Mouse (Mus musculus) hindbrain, postnatal 0 days (tissue): ENCODE measurements at regions not wholly inside any gene's neighbourhood (a gene's known extent, or its start where the extent isn't known, plus 50 kb on each side); places are given as distances from the start of the nearest gene placed in this dataset.

Experiments
- ATAC-seq: fragments of 200-750 bp; cut with Nextera tagmentation; 2 replicates; pipeline ENCODE4 v1.8.0; 2017; ENCODE audit warnings: mild to moderate bottlenecking, moderate TSS enrichment, moderate library complexity
- DNase-seq: peaks from one replicate; pipeline ENCODE4 v3.0.0-alpha.2; 2015; ENCODE audit warnings: low spot score
- H3K27ac ChIP-seq: fragments of 300-500 bp; sonication (generic); 2 replicates; pipeline ENCODE4 v1.5.1; 2014; ENCODE audit warnings: mild to moderate bottlenecking
- H3K27me3 ChIP-seq: fragments of 300-500 bp; sonication (generic); 2 replicates; pipeline ENCODE4 v1.6.1; 2014; ENCODE audit warnings: low read length, mixed read lengths; ENCODE audit not compliant: insufficient read depth
- H3K36me3 ChIP-seq: fragments of 300-500 bp; sonication (generic); 2 replicates; pipeline ENCODE4 v1.6.1; 2014; ENCODE audit warnings: low read length, mixed read lengths; ENCODE audit not compliant: insufficient read depth
- H3K4me1 ChIP-seq: fragments of 300-500 bp; sonication (generic); 2 replicates; pipeline ENCODE4 v1.6.1; 2014; ENCODE audit warnings: antibody characterized with exemption, low read length, mixed read lengths; ENCODE audit not compliant: insufficient read depth
- H3K4me2 ChIP-seq: fragments of 300-500 bp; sonication (generic); 2 replicates; pipeline ENCODE4 v1.6.1; 2014; ENCODE audit warnings: low read depth, mild to moderate bottlenecking, low read length, moderate library complexity, mixed read lengths
- H3K4me3 ChIP-seq: fragments of 300-500 bp; sonication (generic); 2 replicates; pipeline ENCODE4 v1.5.1; 2014; ENCODE audit warnings: low read length
- H3K9ac ChIP-seq: fragments of 300-500 bp; sonication (generic); replicated peaks from 2 replicates; pipeline ENCODE4 v1.6.1; 2014; ENCODE audit warnings: mild to moderate bottlenecking, low read length, moderate library complexity, mixed read lengths
- H3K9me3 ChIP-seq: fragments of 300-500 bp; sonication (generic); 2 replicates; pipeline ENCODE4 v1.6.1; 2016; ENCODE audit warnings: low read length, mixed read lengths
- CTCF ChIP-seq: IDR thresholded peaks from 2 replicates; pipeline ENCODE4 v1.5.1; 2016; ENCODE audit warnings: antibody characterized with exemption, control low read depth, low read depth
- WGBS: fragments of 180-500 bp; shearing (Covaris S2); extraction: QIAGEN DNeasy Blood & Tissue Kit; methylation state at CpG from one replicate; pipeline ENCODE4 v1.1.7; 2014; 5-methylcytosine and 5-hydroxymethylcytosine counted together

DNA sequence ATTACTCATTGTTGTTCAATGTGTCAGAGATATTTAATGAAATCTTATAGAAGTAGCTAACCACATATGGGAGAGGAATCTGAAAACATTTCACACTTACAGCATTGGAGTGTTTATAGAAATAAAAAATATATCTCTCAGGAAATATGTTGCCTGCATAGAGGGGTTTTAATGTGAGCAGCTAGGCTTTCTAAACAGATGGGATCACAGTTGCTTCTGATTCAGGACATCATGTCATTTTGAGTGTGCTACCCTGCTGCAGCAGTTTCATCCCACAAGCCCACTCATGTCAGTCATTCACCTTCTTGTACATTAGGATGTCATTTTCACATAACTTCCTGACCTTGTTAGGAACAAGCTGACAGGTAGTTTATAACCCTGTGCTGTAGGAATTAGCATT lies 1973.4 kb downstream of the Olfm4 start:
- Histone ChIP-seq H3K36me3 (no peaks in the 10 kb centered on the region), H3K4me1 (no peaks in the 10 kb centered on the region), H3K27me3 (no peaks in the 10 kb centered on the region), H3K4me2 (no peak overlapping the region), H3K9ac (no peak overlapping the region), H3K9me3 (no peaks in the 10 kb centered on the region), H3K27ac (no peak overlapping the region), H3K4me3 (no peak overlapping the region)
- TF ChIP-seq CTCF = no peak
- ATAC-seq (no peak), DNase-seq (no peak)

DNA sequence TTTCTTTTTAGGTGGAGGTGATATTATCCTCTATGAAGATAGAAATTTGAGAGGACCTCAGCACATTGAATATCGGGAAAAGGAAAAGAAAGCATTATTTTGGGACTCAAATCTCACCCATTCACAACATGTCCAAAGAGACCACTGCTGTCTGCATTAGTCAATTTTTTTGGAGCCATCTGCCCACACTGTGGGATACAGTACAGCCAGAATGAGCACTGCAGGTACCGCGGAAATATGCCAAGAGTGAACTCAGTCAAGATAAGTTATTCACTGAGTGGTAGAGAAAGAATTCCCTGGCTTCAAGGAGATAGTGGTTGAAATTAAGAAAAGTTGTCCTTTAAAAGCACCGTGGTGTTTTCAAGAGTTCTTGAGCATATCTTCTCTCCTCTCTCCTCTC lies 2003.9 kb downstream of the Olfm4 start:
- TF ChIP-seq CTCF = no peak
- Histone ChIP-seq H3K4me2 (no peak overlapping the region), H3K9me3 (no peaks in the 10 kb centered on the region), H3K27me3 (no peaks in the 10 kb centered on the region), H3K9ac (no peak overlapping the region), H3K4me1 (no peaks in the 10 kb centered on the region), H3K27ac (no peak overlapping the region), H3K4me3 (no peak overlapping the region), H3K36me3 (no peaks in the 10 kb centered on the region)
- DNase-seq = peak; percentile 79
- WGBS = 71% methylated on average over 4 of the region's 4 CpGs
- ATAC-seq = peak; percentile 78

DNA sequence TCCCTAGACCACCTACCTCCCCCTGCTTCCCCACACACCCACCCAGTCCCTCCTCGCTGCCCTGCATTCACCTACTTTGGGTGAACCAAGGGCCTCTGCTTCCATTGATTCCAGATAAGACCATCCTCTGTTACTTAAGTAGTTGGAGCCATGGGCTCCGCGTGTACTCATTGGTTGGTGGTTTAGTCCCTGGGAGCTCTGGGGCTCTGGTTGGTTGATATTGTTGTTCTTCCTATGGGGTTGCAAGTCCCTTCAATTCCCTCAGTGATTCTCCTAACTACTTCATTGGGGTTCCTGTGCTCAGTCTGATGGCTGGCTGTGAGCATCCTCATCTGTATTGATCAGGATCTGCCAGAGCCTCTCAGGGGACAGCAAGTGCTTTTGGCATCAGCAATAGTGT lies 2004.5 kb downstream of the Olfm4 start:
- Histone ChIP-seq H3K4me1 (no peaks in the 10 kb centered on the region), H3K9ac (no peak overlapping the region), H3K27me3 (no peaks in the 10 kb centered on the region), H3K4me2 (no peak overlapping the region), H3K4me3 (no peak overlapping the region), H3K36me3 (no peaks in the 10 kb centered on the region), H3K27ac (no peak overlapping the region), H3K9me3 (no peaks in the 10 kb centered on the region)
- TF ChIP-seq CTCF = no peak
- DNase-seq = no peak
- no peak for ATAC-seq
- 94% methylated on average over 3 of the region's 3 CpGs for WGBS

GRCm38 (mm10) chr14:82002790-82003189 lies 2018.9 kb downstream of the Olfm4 start:
- no peak overlapping the region for H3K4me3 ChIP-seq
- TF ChIP-seq CTCF = no peak
- H3K36me3 ChIP-seq = no peaks in the 10 kb centered on the region
- 76% methylated on average over 3 of the region's 3 CpGs for WGBS
- H3K27me3 ChIP-seq = no peaks in the 10 kb centered on the region
- no peaks in the 10 kb centered on the region for H3K9me3 ChIP-seq
- ATAC-seq (no peak), DNase-seq (no peak)
- no peaks in the 10 kb centered on the region for H3K4me1 ChIP-seq
- H3K9ac ChIP-seq = no peak overlapping the region
- H3K4me2 ChIP-seq = no peak overlapping the region
- no peak overlapping the region for H3K27ac ChIP-seq

- DNase-seq (no peak), ATAC-seq (no peak)
- H3K36me3 ChIP-seq = no peaks in the 10 kb centered on the region
- no peak overlapping the region for H3K9ac ChIP-seq
- H3K4me1 ChIP-seq = no peaks in the 10 kb centered on the region
- no peaks in the 10 kb centered on the region for H3K9me3 ChIP-seq
- WGBS = 70% methylated on average over 1 of the region's 1 CpGs
- no peaks in the 10 kb centered on the region for H3K27me3 ChIP-seq
- TF ChIP-seq CTCF = no peak
- no peak overlapping the region for H3K4me2 ChIP-seq
- H3K27ac ChIP-seq = no peak overlapping the region
- no peak overlapping the region for H3K4me3 ChIP-seq
Measured at GRCm38 (mm10) chr14:82014726-82015125, 2030.8 kb downstream of the Olfm4 start.
